ENCODE assay signal across 20 mouse cellular contexts in genomic region chr11:8717774-8718173, GRCm38 (mm10).
"Had no signal": no experiment of that assay in that cellular context is flagged by ENCODE, and none has a peak within 500 bp of the region (broad histone marks: within the 10 kb centered on the region; RNA-seq: fewer than 3 reads in every experiment).

No protein-coding gene starts in this region.

- H3K4me1 ChIP-seq: liver, embryonic 12.5 days; liver, embryonic 15.5 days; lung, embryonic 15.5 days; neural tube, embryonic 12.5 days had no signal

- H3K4me2 ChIP-seq: limb, embryonic 13.5 days; liver, embryonic 12.5 days; liver, embryonic 15.5 days; lung, embryonic 15.5 days; midbrain, embryonic 11.5 days; neural tube, embryonic 12.5 days; stomach, embryonic 15.5 days had no signal

- H3K36me3 ChIP-seq: limb, embryonic 13.5 days; liver, embryonic 12.5 days; liver, embryonic 15.5 days; lung, embryonic 15.5 days; neural tube, embryonic 12.5 days; stomach, embryonic 15.5 days had no signal

- ATAC-seq: intestine, postnatal 0 days; liver, embryonic 12.5 days had no signal

- H3K27me3 ChIP-seq: limb, embryonic 13.5 days; liver, embryonic 12.5 days; liver, embryonic 15.5 days; lung, embryonic 15.5 days; neural tube, embryonic 12.5 days; stomach, embryonic 15.5 days had no signal

- H3K9ac ChIP-seq: limb, embryonic 13.5 days; liver, embryonic 12.5 days; liver, embryonic 15.5 days; lung, embryonic 15.5 days; neural tube, embryonic 12.5 days; stomach, embryonic 15.5 days had no signal

- DNase-seq: kidney, adult 2 months; kidney, postnatal 14 days; kidney, postnatal 4 days; left cerebral cortex, postnatal 4 days; liver; lung, adult 18-20 months; lung, postnatal 36 days; midbrain, embryonic 14.5 days; retina, postnatal 1 day; right cerebral cortex, postnatal 25 days; spleen, adult 18-20 months; thymus, postnatal 25 days had no signal

- H3K9me3 ChIP-seq: limb, embryonic 13.5 days; liver, embryonic 12.5 days; liver, embryonic 15.5 days; lung, embryonic 15.5 days; neural tube, embryonic 12.5 days; stomach, embryonic 15.5 days had no signal

- H3K4me3 ChIP-seq: limb, embryonic 13.5 days; liver, embryonic 12.5 days; liver, embryonic 15.5 days; lung, embryonic 15.5 days; neural tube, embryonic 12.5 days; stomach, embryonic 15.5 days had no signal

- H3K27ac ChIP-seq: limb, embryonic 13.5 days; liver, embryonic 12.5 days; liver, embryonic 15.5 days; lung, embryonic 15.5 days; neural tube, embryonic 12.5 days; stomach, embryonic 15.5 days had no signal
